Mouse (Mus musculus): ENCODE results near the gene Ric3. TPM values are rescaled to one million over a fixed set of nuclear protein-coding genes. Genes with fewer than 3 reads are reported as not detected.
A peak's percentile ranks its signal among the peaks of the same experiment; 100 is the strongest.
"Not testable (repeated sequence)": the region's sequence is repeated elsewhere in the genome, so short reads cannot be mapped to it uniquely, and the experiment has no call there.

The Ric3 gene
- total RNA-seq (2021): 10 to 100 TPM; 63.5 to 69.2 TPM

DNA sequence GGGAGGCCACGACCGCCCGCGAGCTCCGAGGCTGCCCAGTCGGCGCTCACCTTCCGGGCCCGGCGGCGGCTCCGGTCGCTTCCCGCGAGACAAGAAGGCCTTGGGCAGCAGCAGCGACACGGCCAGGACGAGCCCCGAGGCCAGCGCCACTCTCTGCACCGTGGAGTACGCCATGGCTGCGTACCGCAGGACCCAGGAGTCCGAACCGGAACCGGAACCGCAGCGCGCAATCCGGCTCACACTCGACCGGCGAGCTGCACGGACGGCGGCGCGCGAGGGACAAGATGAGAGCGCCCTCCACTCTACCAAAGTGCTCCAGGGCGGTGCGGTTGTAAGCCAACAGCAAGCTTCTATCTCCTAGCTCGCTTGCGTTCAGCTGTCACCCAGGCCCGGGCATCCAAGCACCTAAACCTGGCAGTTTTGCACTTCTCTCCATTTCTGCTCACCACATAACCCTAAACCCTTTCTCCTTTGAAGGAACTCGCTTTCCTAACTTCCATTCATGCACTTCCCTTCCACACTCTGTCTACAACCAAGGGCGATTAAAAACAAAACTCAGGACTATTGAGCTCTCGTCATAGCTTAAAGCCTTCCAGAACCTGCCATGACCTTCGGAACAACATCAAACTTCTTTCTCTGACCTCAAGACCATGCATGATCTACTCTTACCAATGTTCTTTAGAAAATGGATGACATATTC lies at the start of gene Ric3:
Gene Ric3 (minus strand): TSS at position 219 of the 700 bp plus-strand sequence.
- DNase-seq (ENCODE audit: low spot score in 2 of 2): peak; percentile 92 to 93
- intact Hi-C loops (cut with DNase I): no loop called here

DNA sequence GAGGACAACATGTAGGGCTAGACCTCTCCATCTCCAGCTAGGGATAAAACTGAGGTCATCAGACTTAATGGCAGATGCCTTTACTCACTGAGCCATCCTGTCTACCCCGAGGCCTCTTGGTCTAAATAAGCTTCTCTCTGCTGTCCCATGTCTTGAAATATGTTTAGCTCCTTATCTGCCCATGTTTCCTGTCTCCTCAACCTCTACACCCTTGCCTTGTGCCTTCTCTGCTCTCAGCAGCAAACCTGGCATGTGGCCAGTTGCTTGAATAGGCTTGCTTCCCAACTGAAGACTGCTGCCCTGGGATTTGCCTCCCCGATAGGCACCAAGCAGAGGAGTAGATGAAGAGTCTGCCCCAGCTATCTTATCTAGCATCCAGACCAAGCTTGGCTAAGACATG lies 48.4 kb upstream of the Ric3 start:
- DNase-seq (ENCODE audit: low spot score in 2 of 2): no peak
- intact Hi-C loops (cut with DNase I): no loop called here

DNA sequence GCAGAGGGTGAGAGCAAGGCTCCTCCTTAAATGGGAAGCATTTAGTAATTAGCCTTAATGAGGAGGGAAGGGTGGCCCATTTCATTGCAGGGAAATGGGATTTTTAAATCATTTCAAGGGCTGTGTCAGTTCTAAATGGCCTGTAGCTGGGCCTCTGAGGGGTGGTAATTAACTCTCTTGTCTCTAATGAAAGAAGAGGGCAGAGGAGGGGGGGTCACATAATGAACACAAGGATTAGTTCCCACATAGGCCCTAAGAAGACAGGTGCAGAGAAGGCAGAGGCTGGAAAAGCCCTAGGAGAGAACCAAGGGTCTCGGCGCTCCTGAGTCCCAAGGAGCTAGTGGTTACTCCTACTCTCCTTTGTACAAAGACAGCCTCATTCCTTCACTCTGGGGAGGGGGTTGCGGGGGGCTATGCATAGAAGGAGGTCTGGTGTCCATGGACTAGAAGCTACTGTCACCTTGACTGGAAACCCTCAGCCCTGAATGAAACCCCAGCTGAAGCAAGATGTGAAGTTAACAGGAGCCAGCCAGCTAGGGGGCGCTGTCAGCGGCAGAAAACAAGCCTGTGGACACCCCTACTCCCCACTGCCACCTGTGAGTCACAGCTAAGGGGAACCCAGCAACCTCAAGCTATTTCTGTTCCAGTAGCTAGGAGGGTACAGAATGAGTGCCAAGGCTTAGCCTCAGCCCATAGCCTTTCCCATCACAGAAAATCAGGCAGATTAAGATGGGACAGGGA lies 47.0 kb upstream of the Ric3 start:
- no peak for DNase-seq (ENCODE audit: low spot score in 2 of 2)
- intact Hi-C loops (cut with DNase I): no loop called here

DNA sequence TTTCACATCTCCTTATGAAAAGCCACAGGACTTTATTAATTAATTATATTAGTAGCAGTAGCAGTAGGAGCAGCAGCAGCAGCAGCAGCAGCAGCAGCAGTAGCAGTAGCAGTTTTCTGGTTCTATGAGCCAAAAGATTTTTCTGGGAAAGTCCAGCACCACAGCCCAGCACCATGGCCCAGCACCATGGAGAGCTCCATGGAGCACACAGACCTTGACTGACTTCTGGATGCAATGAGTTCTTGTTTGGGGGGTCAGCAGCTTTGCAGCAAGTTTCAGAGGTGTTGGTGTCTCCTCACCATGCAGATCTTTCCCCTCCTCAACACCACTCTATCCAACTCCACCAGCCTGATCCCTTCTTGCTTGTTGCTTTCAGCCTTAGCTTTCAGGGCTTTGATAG lies 46.3 kb upstream of the Ric3 start:
- no peak for DNase-seq (ENCODE audit: low spot score in 2 of 2)
- intact Hi-C loops (cut with DNase I): no loop called here

DNA sequence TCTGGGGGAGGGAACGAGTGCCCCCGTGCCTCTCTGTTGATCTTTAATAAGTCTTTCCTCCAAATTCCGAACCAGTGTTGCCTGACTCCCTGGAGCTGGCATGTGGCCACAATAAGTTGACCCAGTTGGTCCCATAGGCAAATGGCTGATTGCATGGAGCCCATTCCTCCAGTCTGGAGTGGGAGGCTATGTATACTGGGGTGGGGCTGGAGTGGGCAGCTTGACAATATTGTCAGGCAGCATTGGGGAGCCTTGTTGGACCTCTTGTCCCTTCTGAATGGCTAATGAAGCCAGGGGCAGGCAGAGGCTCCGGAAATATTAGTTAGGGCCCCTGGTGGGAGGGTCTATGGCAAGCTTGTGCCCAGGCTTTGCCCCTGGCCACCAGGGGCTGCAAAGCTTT lies 32.8 kb upstream of the Ric3 start:
- no peak for DNase-seq (ENCODE audit: low spot score in 2 of 2)
- intact Hi-C loops (cut with DNase I): no loop called here

DNA sequence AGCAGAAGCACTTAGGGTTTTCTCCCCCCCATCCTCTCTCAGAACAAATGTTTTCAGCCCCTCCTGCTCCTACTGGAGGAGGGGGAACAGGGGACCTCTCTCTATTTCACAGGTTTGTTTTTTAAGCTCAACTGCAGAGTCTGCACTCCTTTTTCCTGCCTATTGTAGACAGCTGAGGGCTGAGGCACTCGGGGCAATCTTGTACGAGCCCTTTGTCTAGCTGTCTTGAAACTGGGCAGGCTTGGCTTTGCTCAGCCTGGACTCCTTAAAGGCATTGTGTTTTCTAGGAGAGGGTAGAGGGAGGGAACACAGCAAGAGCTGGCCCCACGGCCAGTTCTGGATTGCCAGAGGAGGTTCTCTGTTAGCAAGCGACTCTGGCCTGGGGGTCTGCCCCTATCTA lies 32.4 kb upstream of the Ric3 start:
- intact Hi-C loops (cut with DNase I); DNase-seq (ENCODE audit: low spot score in 2 of 2): not testable (repeated sequence)

DNA sequence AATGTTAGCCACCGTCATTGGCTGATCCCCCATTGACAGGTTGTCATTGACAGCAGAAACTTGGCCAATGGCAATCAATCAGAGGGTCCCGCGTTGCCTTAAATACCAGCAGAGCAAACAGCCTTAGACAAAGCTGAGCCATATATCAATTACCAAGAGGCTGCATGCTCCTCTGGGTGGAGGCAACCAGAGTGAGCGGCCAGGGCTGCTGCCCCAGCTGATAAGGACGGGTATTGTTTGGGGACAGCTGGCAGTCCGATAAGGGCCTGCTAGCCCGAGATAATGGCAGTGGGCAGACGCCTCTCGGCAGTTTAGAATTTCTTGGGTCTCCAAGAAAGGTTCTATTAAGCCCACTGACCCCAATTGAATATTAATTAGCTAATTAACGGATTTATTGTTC lies 31.8 kb upstream of the Ric3 start:
- intact Hi-C loops (cut with DNase I): no loop called here
- DNase-seq (ENCODE audit: low spot score in 2 of 2): no peak

DNA sequence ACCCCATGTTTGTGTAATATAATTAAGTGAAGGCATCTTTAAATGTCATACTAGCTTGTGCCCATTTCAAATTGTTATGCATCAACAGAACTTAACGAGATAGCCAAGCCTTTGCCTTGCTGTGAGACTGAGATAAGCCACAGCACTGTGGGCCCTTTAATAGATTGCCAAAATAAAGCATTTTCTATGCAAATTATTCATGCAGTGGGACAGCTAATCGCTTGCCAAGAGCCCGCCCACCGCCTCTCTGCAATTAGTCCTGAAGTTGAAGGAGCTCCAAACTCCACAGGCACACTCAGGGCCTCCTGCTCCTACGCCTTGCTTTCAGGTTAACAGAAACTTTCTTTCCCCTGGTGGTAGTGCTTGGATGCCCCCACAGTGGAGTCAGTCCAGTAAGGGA lies 27.9 kb upstream of the Ric3 start:
- intact Hi-C loops (cut with DNase I): no loop called here
- DNase-seq (ENCODE audit: low spot score in 2 of 2): peak; percentile 64 to 72

DNA sequence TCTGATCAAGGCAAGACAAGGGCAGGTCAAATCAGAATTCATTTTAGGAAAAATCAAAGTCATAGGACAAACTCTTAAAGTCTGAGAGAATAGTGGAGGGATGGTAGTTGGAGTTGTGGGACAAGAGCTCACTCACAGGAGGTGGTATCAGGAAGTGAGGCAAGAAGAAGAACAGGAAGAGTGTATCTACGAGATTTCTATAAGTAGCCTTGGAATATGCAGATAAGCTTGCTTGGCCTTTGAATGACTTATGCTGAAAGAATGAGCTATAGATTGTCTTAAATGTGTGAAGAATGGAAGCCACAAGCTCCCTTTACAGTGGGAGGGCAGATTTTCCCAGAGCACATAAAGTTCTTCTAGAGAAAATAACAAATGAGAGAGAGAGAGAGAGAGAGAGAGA lies 21.8 kb upstream of the Ric3 start:
- no peak for DNase-seq (ENCODE audit: low spot score in 2 of 2)
- intact Hi-C loops (cut with DNase I): no loop called here

DNA sequence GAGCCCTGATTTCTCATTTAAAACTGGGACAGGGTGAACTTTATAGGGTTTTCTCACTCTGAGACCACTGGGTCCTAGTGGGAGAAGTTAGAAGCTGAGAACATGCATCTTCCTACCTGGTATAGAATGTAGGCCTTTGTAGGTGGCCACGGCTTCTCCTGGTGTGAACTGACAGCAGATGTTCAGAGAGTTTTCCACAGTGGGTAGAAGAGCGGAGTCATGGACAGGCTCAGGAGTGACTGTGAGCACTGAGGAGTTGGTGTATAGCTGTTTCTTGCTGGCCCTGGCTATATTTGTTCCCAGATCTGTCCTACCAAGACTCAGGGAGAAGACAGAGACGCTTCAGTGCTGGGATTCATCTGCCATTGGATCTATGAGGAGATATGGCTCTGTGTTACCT lies 18.0 kb upstream of the Ric3 start:
- no peak for DNase-seq (ENCODE audit: low spot score in 2 of 2)
- intact Hi-C loops (cut with DNase I): no loop called here

DNA sequence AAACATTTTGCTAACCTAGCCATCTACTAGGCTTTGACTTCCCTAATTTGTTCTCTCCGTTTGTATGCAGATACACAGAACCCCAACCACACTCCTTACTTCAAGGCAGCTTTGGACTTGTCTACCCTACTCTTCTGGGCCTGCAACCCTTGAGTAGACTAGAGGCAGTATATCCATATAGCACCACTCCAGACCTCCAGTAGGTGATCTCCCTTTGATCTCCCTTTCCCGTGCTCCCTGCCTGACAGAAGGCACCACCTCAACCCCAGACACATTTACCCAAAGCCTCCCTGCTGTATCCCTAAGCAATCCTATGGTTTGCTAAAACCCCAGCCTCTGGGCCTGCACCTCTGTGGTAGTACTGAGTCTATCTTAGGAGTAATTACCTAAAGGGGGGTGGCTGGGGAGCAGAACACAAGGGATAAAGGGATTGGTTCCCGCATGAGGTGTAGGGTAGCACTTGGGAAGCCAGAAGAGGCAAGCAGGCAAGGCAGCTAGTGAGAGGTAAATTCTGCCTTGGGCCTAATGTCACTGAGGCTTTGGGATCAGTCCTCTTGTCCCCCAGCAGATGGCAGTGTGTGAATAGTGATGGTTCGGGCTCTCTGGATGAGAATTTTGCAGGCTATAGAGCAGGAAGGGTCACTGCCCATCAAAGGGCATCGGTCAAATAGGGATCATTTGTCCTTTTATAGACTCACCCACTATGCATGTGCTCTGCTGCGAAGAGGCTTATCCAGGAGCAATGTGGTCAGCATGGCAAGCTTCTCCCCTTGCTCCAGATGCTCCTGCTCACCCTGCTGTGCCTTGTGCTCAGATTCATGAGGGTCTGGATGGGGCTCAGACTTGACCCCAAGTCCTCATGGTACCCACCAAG lies 15.3 kb upstream of the Ric3 start:
- DNase-seq (ENCODE audit: low spot score in 2 of 2): peak in 1 of 2 experiments; percentile 37
- intact Hi-C loops (cut with DNase I): loop anchor here (2.0 kb wide), 2 partner anchors 72 to 326 kb away; no protein-coding TSS in a partner anchor

DNA sequence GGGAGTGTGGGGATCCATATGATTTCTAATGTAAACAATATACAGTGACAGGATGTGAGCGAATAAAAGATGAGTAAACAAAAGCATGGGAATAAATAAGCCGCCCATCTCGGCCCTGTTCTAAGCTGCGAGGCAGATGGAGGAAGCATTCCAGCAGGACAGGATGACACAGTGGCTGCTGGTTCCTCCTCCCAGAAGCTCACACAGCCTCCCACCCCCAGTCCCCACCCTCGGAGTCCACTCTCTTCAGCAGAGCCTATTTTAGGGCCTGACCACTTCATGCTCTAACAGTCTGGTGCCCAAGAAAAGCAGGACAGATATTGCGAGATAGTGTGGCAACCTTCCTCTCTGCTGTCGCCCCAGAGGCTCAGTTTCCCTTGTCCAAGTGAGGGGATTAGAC lies 14.1 kb upstream of the Ric3 start:
- DNase-seq (ENCODE audit: low spot score in 2 of 2): no peak
- intact Hi-C loops (cut with DNase I): no loop called here

DNA sequence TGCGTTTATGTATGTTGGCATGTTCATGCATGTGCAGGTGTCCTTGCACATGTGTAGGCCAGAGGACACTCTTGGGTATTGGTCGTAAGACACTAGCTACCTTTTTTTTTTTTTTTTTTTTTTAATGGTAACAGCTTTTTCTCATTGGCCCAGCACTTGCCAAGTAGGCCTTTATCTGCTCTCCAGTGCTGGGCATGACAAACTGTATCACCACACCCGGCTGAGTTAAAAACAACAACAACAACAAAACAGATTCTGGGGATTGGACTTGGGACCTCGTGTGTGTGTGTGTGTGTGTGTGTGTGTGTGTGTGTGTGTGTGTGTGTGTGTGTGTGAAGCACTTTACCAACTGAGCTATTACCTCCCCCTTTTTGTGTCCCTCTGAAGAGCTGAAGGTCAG lies 13.5 kb upstream of the Ric3 start:
- no peak for DNase-seq (ENCODE audit: low spot score in 2 of 2)
- intact Hi-C loops (cut with DNase I): no loop called here

DNA sequence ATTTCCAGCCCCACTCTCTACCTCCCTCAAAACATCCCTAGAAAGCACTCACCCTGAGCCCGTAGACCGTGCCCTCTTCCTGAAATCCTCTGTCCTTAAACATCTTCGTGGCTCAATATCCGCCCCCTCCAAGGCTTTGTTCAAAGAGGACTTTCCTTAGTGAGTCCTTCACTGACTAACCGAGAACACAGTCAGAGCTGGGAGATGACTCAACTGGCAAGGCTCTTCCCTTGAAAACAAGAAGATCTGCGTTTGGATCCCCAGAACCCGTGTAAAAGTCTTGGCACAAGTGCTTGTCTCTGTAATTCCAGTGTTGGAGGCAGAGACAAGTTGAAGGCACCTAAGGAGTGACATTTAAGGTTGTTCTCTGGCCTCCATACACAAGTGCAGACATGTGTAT lies 11.2 kb upstream of the Ric3 start:
- intact Hi-C loops (cut with DNase I): no loop called here
- DNase-seq (ENCODE audit: low spot score in 2 of 2): no peak

DNA sequence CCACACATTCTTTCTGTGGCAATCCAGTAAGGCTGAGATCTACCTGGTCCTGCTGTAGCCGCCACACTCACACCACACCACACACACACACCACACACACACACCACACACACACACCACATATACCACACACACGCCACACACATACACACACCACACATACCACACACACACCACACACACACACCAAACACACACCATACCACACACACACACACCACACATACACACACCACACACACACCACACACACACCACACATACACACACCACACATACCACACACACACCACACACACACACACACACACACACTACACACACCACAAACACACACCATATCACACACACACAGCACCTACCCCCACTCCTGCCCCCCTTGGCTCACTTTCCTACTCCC lies 8.2 kb upstream of the Ric3 start:
- intact Hi-C loops (cut with DNase I); DNase-seq (ENCODE audit: low spot score in 2 of 2): not testable (repeated sequence)

DNA sequence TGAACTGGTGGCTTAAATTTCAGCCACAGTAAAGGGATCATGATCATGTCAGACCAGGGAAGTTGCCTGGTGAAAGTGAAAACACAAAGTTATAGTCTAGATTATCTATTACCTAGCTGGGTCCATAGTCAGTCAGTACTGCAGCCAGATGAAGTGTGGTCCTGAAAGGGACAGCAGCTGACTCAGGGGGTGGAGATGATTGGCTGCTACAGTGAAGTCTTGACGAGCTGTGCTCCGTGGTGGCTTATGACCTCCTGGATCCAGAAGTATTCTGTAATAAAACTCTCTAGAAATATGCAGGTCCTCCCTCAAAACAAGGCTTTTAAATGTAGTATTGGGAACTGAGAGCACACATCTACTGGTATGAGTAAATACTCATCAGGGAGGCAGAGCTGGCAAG lies 3.8 kb upstream of the Ric3 start:
- no peak for DNase-seq (ENCODE audit: low spot score in 2 of 2)
- intact Hi-C loops (cut with DNase I): no loop called here

DNA sequence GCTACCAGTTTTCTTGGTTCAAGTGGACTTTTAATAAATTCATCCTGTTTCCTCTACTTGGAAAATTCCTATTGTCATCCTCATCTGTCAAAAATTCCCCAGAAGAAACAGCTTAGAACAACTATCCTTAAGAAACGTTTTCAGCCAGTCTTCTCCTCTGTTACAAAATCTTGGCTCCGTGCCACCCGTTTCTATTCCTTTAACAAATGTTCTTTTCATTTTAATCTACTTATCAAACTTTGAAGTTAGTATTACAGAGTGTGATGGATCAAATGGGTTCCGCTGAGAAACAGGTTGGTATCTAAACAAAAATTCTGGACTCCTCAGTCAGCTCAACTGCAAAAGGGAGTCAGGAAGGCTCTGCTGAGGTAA lies 668 bp upstream of the Ric3 start:
- intact Hi-C loops (cut with DNase I): no loop called here
- no peak for DNase-seq (ENCODE audit: low spot score in 2 of 2)

DNA sequence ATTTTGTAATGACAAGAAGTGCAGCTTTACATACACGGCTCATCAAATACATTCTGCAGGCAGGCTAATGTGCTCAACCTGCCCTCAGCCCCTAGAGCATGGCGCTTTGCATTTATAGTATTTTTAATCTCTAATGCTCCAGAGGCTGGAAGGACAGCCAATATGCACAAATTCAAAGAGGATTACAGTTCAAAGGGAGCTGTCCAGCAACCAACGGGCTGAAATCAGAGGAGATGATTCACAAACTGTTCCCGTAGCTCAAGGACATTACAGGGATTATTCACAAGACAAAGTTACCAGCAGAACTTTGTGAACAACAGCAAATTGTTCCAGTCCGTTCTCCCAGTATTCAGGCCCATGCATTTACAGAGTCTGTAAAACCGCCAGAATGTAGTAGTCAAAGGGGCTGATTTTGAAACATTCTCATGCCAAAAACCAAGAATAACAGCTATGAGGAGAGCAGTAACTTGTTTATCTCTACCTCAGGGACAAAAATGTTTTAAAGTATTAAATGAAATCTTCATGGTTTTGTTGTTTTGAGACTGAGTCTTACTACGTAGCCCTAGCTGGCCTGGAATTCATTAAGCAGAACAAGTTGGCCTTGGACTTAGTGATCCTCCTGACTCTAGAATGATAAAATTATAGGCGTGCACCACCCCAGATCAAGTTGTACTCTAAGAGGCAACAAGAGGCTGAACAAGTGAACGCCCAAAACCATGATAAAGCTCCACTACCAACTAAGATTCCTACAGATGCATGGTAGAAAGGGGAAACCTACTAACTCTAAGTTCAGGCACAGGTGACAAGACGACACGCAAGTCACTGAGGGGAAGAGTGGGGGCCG lies 640 bp downstream of the Ric3 start:
- DNase-seq (ENCODE audit: low spot score in 2 of 2): no peak
- intact Hi-C loops (cut with DNase I): no loop called here

DNA sequence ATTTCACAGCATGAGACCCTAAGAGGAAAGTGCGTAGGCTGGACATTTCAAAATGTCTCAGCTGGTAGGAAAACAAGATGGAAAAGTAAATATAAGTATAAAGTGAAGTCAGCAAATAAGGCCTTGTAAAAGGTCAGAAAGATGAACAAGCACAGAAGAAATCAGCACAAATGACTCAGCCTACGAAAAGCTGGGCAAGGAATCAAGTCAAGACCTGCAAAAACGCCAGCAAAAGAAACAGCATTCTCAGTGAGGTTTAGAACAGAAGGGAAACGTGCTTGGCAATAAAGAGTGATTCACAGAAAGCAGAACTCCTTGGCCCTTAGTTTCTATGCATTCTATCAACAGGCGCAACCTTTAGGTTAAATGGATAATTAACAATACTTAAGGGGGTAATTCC lies 10.8 kb downstream of the Ric3 start:
- no peak for DNase-seq (ENCODE audit: low spot score in 2 of 2)
- intact Hi-C loops (cut with DNase I): no loop called here

DNA sequence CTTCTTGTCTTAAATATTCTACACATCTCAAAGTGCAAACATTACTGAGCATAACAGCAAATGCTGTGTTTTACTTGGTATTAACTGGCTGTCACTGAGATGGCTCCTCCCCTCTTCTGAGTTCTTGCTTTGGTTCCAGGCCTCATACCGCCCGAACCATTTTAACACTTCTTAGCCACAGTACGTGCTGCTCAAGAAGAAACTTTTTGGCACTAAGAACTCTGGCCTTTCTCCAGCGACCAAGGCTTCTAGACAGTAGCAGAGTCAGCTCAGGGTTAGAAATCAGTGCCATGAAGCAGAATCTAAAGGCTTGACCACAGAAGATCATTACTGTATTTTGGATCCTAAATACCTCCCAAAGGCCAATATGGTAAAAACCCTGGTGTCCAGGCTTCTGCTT lies 13.5 kb downstream of the Ric3 start:
- intact Hi-C loops (cut with DNase I): no loop called here
- DNase-seq (ENCODE audit: low spot score in 2 of 2): no peak

All from left cerebral cortex, postnatal 36 days (tissue).